Mouse (Mus musculus) ES-Bruce4 (cell line): ENCODE data around the gene Gnmt.

Source experiments
- CTCF ChIP-seq: IDR thresholded peaks from one replicate; pipeline ENCODE4 v1.8.1; 2011; ENCODE audit warnings: low read depth, low read length
- POLR2A ChIP-seq: IDR thresholded peaks from one replicate; pipeline ENCODE4 v1.8.1; 2011; ENCODE audit warnings: low read length; ENCODE audit not compliant: insufficient read depth

- no peak for TF ChIP-seq CTCF
- TF ChIP-seq POLR2A = no peak
Observed at GRCm38 (mm10) chr17:46703971-46704886, 24.7 kb downstream of the Gnmt start.
